Mouse (Mus musculus): ENCODE data around the gene Rasgef1a.
A peak's percentile ranks its signal among the peaks of the same experiment; 100 is the strongest.

The Rasgef1a gene

DNA sequence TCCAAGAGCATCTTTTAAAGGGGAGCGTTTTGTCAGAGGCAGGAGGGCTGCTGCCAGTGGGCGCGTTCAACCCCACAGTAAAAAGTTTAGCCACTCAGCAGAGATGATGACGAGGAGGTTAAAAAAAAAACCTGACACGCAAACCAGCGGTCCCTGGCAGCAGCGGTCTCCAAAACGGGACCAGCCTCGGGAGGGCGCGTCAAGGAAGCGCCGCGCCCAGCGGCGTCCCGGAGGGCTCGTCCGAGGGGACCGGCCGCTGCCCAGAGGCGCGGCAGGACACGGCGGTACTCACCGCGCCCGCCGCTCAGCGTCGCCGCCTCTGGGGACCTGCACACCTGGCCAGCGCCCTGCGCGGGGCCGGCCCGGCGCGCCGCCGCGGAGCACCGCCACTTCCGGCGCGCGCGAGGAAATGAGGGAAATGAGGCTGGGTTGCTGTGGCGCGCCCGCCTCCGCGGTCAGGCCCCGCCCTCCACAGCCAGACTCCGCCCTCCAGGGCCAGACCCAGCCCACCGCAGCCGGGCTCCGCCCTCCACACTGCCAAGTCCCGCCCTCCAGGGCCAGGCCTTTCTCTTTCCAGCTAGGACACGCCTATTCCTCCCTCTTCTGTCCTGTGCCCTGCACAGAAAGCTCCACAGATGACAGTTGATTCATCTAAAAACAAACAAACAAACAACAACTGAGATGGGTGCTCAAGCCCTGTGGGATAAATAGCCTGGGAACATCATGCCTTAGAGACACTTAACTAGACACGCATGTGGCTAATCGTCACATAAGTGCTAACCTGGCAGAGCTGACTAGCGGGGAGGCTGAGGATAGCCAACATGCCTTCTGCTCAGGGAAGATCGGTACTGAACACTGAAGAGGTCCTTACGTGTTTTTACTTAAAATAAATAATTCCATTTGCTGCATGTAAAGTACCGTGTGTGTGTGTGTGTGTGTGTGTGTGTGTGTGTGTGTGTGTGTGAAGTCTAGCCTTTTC, 127.8 kb downstream of the Rasgef1a start, which contains the start of gene Csgalnact2:
TSS of gene Csgalnact2 (minus strand) at position 410 of the 979 bp plus-strand sequence.
- DNase-seq = peak; percentile 93

DNA sequence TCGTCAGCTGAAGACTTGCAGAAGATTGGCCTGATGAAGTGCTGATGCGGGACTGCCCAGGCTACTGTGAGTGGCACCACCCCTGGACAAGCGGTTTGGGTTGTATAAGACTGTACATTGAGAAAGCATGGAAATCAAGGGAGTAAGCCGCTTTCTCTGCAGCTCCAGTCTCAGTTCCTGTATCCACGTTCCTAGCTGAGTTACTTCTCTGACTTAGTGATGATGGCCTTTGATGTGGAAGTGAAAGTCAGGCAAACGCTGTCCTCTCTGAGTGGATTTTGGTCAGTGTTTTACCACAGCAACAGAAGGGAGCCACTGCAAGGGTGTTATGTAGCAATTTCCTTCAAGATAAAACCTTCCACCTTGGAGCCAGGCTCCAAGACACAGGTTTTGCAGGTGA, 129.7 kb downstream of the Rasgef1a start:
- DNase-seq = no peak

All from retina, postnatal 1 day (tissue).